Mouse (Mus musculus) cerebellum, adult 9-11 months (tissue): ENCODE results near the gene Phrf1.

ENCODE experiments used
- DNase-seq: peaks from one replicate; pipeline ENCODE4 v3.0.0; 2022

Phrf1 gene

DNA sequence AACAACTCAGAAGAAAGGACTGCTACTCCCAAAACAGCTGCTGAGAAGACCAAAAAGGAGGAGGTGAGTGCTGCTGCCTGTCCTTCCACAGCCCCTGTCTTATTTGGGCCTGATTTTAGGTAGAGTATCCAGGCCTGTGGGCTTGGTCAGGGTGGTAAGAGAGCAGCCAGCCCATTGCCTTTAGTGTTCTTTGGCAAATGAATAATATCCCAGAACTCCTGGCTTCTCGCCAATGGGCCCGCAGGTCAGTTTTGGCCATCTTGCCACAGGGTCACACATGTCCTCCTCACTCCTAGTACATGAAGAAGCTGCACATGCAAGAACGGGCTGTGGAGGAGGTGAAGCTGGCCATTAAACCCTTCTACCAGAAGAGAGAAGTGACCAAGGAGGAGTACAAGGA is 32.9 kb downstream of the Phrf1 start:
- peak; percentile 41 for DNase-seq

GRCm38 (mm10) chr7:141263640-141264039 is 35.1 kb downstream of the Phrf1 start:
- no peak for DNase-seq

DNA sequence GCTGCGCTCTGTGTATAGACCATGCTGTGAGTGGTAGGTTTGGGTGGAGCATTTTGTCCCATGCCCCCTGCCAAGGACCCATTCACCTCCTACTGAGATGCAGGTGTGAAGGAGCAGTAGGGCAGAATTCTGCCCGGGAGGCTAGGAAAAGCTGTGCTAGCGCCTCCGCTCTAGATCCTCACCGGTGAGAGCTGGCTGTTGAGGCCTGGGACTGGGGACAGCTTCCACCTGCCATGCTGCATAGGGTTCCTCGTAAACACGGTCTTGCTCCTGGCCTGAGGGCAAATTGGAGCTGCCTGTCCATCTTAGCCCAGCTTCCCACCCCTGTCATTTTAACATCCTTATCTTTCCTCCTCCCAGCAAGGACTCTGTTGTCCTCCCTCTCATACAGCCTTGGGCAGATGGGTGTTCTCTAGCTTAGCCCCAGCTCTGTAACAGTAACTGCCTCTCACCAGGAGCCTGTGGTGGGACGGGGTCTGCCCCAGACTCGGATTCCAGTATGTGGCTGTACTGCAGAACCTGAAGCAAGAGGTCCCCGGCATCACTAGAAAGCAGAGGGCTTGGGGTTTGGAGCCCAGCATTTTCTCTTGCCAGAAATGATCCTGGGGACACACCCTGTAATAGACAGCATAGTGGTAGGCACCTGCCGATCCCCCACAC is 35.6 kb downstream of the Phrf1 start:
- no peak for DNase-seq

- no peak for DNase-seq
Measured at GRCm38 (mm10) chr7:141264761-141265410, 36.3 kb downstream of the Phrf1 start.

DNA sequence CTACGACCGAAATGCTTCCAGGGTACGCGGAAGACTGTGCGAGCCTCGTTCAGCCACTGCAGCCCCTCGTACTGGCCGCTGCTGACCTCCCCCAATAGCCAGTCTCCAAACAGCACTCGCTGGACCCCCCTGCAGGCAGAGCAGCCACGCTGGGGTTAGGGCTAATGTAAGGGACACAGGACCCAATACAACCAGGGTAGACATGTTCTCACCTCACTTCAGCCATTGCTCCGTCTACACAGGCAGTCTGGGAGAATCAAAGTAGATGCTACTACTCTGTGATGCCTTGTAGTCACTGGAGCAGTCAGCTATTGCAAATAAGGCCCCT is 36.8 kb downstream of the Phrf1 start:
- no peak for DNase-seq

GRCm38 (mm10) chr7:141265739-141266561 is 37.4 kb downstream of the Phrf1 start, which contains the start of gene Irf7:
Gene Irf7 (minus strand): TSS chr7:141266481.
- DNase-seq: peak; percentile 42

DNA sequence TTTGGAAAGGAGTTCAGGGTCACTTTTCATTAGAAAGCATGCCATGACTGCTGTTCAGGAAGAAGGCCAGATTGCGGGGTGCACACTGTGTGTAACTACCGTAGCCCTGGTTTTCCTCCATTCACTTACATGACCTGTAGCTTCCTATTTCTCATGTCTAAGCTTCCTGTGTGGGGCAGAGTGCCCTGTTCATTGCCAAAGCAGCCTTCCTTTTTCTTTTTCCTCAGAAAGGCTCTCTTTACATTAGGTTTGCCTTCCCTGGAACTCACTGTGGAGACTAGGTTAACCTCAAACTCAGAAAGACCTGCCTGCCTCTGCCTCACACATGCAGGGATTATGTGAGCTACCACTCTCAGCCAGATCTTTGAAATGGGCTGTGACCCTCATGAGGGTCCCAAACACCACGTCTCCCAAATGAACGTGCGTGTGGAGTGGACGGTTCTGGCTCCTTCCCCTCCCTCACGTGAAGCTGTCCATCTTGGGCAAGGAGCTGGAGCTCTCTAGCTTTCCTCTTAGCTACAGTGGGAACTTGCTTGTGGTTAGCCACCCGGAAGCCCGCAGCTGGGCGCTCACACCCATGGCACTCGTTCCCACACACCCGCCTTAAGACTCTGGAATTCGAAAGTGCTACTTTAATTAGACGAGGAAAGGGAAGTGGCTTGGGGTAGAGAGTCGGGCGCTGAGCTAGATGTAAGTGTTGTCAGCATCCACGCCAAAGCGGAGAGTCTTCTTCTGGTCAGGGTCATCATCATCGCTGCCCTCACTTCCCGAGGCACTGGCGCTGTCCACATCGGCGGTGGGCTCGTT is 40.1 kb downstream of the Phrf1 start:
- DNase-seq: no peak

GRCm38 (mm10) chr7:141269273-141269545 is 40.6 kb downstream of the Phrf1 start:
- DNase-seq: no peak

- DNase-seq: no peak
Measured at GRCm38 (mm10) chr7:141270631-141271030, 42.0 kb downstream of the Phrf1 start.

GRCm38 (mm10) chr7:141275356-141275755 is 46.8 kb downstream of the Phrf1 start:
- no peak for DNase-seq

DNA sequence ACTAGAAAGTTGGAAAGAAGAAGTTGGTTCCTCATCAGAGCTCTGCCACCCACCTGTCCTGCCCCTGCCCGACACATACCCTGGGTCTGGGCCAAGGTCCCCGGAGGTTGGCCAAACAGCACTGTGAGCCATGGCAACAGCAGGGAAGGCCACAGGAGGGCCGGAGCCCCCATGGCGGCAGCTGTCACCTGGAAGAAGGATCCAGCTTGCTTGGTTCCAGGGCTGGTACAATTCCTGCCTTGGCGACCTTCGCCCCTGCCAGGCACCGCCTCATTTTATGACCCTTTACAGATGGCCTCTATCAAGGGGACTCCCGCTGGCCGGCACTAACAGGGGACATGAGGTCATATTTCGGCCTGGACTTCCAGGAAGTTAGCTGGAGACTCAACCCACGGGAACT is 48.0 kb downstream of the Phrf1 start, which contains the start of gene Cdhr5:
Gene Cdhr5, minus strand, starts transcription at position 241 of the 400 bp plus-strand sequence.
- DNase-seq: no peak

GRCm38 (mm10) chr7:141277701-141278678 is 49.4 kb downstream of the Phrf1 start:
- DNase-seq: no peak

DNA sequence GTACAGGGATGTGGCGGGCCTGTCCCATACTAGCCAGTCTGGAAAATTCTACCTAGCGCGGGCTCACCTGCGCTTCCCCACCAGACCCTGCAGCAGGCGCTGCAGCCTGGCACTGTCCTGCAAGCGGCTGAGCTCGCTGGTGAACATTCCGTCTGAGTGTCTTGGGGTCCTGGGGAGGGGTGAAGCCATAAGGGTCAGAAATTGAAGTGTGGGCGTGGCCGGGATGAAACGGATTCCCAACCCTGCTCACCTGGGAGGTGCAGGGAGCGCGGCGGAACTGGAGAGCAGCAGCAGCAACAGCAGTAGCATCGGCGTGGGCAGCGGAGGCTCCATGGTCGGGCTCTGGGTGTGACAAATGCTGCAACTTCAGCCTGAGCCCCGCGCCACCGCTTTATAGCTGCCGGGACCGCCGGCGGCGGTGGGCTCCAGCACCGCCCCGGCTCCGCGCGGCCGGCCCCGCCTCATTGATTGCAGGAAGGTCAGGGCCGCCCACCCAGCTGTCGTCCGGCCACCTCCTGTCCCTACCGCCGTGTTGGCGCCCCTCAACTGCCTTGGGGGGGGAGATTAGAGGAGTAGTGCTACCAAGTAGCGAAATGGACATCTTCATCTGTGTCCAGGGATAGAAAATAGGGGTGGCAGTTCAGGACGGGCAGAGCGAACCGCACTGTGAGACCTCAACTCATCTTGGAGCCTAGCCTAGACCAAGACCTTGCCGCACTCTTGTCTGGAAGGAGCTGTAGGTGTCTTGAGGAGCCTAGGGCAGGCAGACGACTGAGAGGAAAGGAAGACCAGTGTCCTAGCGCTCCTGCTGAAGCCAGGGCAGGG is 50.4 kb downstream of the Phrf1 start, which contains the start of gene Sct:
Gene Sct, minus strand, starts transcription at position 368 of the 825 bp plus-strand sequence.
- peak; percentile 66 for DNase-seq

GRCm38 (mm10) chr7:141281442-141281841 is 52.9 kb downstream of the Phrf1 start:
- DNase-seq: no peak

DNA sequence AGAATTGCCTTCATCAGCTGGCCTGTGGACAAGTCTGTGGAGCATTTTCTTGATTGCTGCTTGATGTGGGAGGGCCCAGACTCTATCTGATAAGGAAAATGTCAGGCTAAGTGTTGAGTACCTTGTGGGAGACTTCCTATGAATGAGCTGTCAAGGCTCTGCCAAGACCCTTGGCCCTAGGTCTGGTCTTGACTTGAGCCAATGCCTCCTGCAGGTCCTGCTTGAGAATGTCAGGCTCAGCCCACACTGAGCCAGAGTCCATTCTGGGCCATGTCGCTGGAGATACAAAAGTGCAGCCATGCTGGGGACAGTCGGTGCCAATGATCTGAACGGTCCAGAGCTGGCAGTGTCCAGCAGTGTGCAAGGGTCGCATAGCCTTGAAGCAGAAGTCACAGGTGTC is 54.2 kb downstream of the Phrf1 start:
- DNase-seq: no peak

GRCm38 (mm10) chr7:141288042-141288441 is 59.5 kb downstream of the Phrf1 start:
- DNase-seq: no peak

GRCm38 (mm10) chr7:141291921-141292582 is 63.5 kb downstream of the Phrf1 start, which contains the start of gene Drd4:
Gene Drd4 (plus strand): TSS chr7:141292006.
- no peak for DNase-seq

DNA sequence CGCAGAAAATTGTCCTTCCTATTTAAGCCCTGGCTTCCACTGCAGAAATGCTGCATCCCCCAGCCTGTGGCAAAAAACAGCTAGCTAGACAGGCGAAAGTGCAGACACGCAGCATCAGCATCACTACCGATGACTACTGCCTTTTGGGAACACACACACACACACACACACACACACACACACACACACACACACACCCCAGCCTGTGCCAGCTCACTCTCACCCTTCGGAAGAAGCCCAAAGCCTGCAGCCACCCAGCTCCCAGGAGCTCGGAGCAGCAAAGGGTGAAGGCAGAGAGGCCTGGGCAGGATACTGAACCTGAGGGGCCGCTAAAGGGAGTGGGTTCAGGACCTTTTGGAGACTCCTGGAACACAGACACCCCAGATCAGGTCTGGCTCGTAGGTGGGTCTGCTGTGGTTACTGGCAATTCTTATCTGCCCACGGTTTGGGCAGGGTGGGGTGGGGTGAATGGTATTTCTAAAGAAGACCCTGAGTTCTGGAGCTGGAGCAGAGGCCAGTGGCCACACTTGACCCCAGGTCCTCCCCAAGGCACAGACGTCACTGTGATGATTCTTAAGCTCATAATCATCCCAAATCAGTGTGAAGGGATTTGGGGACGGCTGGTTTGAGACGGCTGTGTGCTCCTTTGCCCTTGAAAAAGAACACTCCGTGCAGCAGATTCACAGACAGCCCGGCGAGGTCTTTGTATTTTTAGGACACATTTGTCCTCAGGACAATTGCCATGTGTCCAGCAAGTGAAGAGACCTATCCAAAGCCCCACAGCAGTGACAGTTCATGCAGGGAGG is 64.2 kb downstream of the Phrf1 start:
- DNase-seq: no peak

GRCm38 (mm10) chr7:141293852-141294471 is 65.4 kb downstream of the Phrf1 start:
- DNase-seq: no peak
